Mouse (Mus musculus): ENCODE measurements around the gene Taf10.

GRCm38 (mm10) chr7:105726144-105726979 lies 17.8 kb downstream of the Taf10 start:
- TF ChIP-seq CTCF (IDR thresholded peaks at IDR 0.05; ENCODE audit: low read depth, low read length) = peak; percentile 38; the same call in 1 of the 2 replicates
- TF ChIP-seq TAL1 (conservative IDR thresholded peaks at IDR 0.05; ENCODE audit: low read depth, low read length) = no peak

Data from G1E (cell line).